Mouse (Mus musculus): ENCODE results near the gene S100g. TPM values are rescaled to one million over a fixed set of nuclear protein-coding genes. Genes with fewer than 3 reads are reported as not detected.

S100g gene
- polyA plus RNA-seq (2016; fragmentation: Nextera tagmentation; extraction: Ambion mirVana) = 0.37 TPM in 1 of 2 replicates, not detected in the other

DNA sequence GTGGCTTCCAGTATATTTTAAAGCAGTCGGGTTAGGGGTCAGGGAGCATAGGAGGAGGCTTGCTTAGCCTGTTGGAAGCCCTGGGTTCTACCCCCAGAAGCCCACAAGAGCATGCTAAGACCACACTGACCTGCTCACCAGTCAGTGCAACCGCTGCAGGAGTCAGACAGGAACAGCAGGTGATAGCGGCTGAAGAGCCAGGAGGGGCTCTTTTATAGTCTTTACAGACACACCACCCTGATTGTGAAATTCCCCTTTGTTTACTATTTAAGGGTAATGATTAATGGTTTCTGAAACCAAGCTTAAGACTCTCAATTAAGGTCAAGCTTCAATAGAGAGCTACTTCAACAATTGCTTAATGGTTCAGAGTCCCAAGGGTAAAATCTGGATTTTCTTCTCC, at the start of gene S100g:
S100g (minus strand) TSS at position 217 of the 400 bp plus-strand sequence.
- Histone ChIP-seq H3K4me1 (replicated peaks) (no peaks in the 10 kb centered on the region), H3K27me3 (ENCODE audit: insufficient read depth, poor library complexity, severe bottlenecking) (peaks cover 37% of the 10 kb centered on the region), H3K4me3 (no peak within 1 kb of the TSS), H3K36me3 (no peaks in the 10 kb centered on the region), H3K9me3 (no peaks in the 10 kb centered on the region), H3K27ac (no peak within 1 kb of the TSS)
- 49% methylated on average over 3 of the region's 3 CpGs for WGBS
- DNase-seq (ENCODE audit: low spot score) = no peak

DNA sequence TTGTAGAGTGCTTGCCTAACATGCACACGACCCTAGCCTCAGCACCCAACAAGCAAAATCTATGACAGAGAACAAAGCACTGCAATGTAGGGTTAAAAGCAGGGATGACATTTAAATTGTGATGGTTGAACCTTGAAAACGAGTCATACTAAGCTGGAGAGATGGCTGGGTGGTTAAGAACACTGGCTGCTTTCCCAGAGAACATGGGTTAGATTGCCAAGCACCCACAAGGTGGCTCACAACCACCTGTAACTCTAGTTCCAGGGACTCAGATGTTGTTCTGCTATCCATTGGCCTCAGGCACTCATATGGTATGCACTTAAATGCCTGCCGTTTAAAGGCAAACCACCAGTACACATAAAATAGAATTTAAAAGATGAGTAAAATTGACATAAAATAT, 27.7 kb upstream of the S100g start:
- WGBS = 85% methylated on average over 3 of the region's 3 CpGs
- Histone ChIP-seq H3K27ac (no peak overlapping the region), H3K4me3 (no peak overlapping the region), H3K4me1 (replicated peaks) (no peaks in the 10 kb centered on the region), H3K36me3 (no peaks in the 10 kb centered on the region), H3K9me3 (no peaks in the 10 kb centered on the region), H3K27me3 (ENCODE audit: insufficient read depth, poor library complexity, severe bottlenecking) (peaks cover 19% of the 10 kb centered on the region)
- DNase-seq (ENCODE audit: low spot score) = no peak

DNA sequence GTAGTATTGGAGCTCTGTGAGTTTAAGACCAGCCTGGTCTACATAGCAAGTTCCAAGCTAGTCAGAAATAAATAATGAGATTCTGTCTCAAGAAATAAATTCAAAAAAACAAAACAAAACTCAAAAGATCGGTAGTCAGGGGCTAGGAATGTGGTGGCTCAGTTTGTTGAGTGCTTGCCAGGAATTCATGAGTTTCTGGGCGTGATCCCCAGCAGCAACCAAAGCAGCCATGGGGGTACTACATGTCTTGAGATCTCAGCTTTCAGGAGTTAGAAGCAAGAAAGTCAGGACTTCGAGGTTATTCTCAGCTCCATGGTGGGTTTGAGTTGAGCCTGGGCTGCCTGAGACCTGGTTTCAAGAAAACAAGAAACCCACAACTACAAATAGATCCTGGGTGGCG, 27.0 kb upstream of the S100g start:
- no peak overlapping the region for H3K4me3 ChIP-seq
- H3K27me3 ChIP-seq (ENCODE audit: insufficient read depth, poor library complexity, severe bottlenecking) = peaks cover 14% of the 10 kb centered on the region; the same call in 1 of the 2 replicates
- H3K9me3 ChIP-seq = no peaks in the 10 kb centered on the region
- no peak for DNase-seq (ENCODE audit: low spot score)
- H3K27ac ChIP-seq = no peak overlapping the region
- no peaks in the 10 kb centered on the region for H3K36me3 ChIP-seq
- H3K4me1 ChIP-seq (replicated peaks) = no peaks in the 10 kb centered on the region
- WGBS = 88% methylated on average over 4 of the region's 4 CpGs

DNA sequence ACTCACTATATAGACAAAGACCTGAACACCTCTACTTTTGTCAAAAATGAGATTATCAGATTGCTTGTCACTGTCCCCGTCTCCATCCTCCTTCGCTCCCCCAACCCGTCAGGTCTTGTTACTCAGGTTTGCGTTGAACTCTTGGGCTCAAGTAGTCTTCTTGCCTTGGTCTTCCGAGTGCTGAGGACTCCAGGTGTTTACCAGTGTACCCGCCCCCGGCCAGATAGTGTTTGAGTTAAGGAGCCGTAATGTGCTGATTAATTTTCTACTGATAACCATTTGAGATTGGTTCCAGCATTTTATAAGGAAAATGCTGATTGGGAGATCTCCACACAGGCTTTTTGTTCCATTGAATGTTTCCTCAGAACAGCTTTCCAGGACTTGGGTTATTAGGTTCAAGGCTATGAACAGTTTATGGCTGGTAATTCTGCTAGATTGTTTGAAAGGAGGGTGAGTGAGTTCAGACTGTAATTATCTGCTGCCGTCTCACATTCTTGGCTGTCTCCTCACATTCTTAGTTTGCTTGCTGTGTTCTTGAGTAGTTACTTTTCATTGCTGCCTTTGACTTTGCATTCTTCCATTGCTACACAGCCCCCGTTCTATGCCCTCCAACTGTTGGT, 22.6 kb upstream of the S100g start:
- DNase-seq (ENCODE audit: low spot score) = no peak
- WGBS = 94% methylated on average over 10 of the region's 10 CpGs

DNA sequence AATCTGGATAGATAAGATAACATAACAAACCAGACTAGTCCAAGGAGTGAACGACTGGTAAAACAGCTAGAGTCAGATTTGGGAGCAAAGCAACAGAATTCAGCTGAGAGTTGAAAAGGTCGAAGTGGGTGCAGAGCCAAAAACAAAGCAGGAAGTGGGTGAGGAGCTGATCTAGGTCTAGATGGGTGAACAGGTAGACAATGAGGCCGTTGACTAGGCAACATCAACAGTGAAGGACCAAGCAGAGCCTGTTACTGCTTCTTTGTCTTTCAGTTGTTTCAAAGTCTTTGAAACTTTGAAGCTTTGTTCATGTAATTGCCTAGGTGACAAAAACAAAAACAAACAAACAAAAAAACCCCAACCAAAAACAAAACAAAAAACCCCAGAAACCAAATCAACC, 11.8 kb upstream of the S100g start:
- Histone ChIP-seq H3K27ac (no peak overlapping the region), H3K4me3 (no peak overlapping the region), H3K36me3 (no peaks in the 10 kb centered on the region), H3K27me3 (ENCODE audit: insufficient read depth, poor library complexity, severe bottlenecking) (no peaks in the 10 kb centered on the region; the same call in 1 of the 2 replicates), H3K4me1 (replicated peaks) (no peaks in the 10 kb centered on the region), H3K9me3 (no peaks in the 10 kb centered on the region)
- DNase-seq (ENCODE audit: low spot score) = no peak
- WGBS = 79% methylated on average over 3 of the region's 3 CpGs

More for the DNA sequence above, 22.6 kb upstream of the S100g start:
- Histone ChIP-seq H3K4me1 (replicated peaks) (no peaks in the 10 kb centered on the region), H3K27ac (no peak overlapping the region), H3K9me3 (peaks cover 2% of the 10 kb centered on the region; the same call in 1 of the 2 replicates), H3K27me3 (ENCODE audit: insufficient read depth, poor library complexity, severe bottlenecking) (0 out of 2 replicates have a peak, but pooled peaks cover 4% of the 10 kb centered on the region), H3K4me3 (no peak overlapping the region), H3K36me3 (peaks cover 6% of the 10 kb centered on the region; the same call in 1 of the 2 replicates)

DNA sequence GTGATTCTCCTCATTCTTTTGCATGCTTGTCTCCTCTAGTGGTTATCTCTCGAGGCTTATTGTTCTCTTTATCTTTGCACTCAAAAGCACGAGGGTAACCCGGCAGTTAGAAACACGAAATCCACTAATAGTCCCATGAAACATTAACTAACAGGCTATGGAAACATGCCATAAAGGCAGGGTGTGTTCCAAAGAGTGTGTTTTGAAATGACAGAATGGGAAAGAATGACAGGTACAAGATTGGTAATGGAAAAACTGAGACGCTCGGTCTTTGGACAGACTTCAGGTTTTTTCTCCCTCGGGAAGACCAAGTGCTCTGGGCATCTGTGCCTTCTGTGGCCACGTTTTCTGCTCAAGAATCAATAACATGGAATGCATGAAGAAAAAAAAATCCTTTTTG, 3.1 kb upstream of the S100g start:
- H3K4me3 ChIP-seq = no peak overlapping the region
- 81% methylated on average over 8 of the region's 8 CpGs for WGBS
- peaks cover 43% of the 10 kb centered on the region for H3K27me3 ChIP-seq (ENCODE audit: insufficient read depth, poor library complexity, severe bottlenecking)

DNA sequence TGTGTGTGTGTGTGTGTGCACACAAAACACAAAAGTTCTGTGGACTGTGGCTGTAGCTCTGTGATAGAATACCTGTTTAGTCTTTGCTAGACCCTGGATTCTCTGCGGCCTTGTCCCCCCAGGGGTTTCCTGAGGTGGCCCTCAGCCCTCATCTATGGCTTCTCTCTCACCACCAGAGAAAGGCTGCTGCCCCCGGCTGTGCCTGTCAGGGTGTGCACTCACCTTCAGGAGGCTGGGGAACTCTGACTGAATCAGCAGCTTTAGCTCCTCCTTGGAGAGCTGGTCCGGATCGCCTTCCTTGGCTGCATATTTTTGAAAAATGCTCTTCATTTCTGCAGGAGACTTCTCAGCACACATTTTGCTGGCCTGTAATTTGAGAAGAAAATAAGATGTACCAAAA, 559 bp downstream of the S100g start:
- H3K27ac ChIP-seq = no peak overlapping the region
- H3K4me1 ChIP-seq (replicated peaks) = no peaks in the 10 kb centered on the region
- WGBS = 55% methylated on average over 4 of the region's 4 CpGs
- H3K4me3 ChIP-seq = no peak overlapping the region
- no peaks in the 10 kb centered on the region for H3K36me3 ChIP-seq
- no peak for DNase-seq (ENCODE audit: low spot score)
- H3K9me3 ChIP-seq = no peaks in the 10 kb centered on the region
- peaks cover 37% of the 10 kb centered on the region for H3K27me3 ChIP-seq (ENCODE audit: insufficient read depth, poor library complexity, severe bottlenecking)

More for the DNA sequence above, 3.1 kb upstream of the S100g start:
- Histone ChIP-seq H3K36me3 (no peaks in the 10 kb centered on the region), H3K4me1 (replicated peaks) (no peaks in the 10 kb centered on the region), H3K9me3 (no peaks in the 10 kb centered on the region), H3K27ac (no peak overlapping the region)
- no peak for DNase-seq (ENCODE audit: low spot score)

DNA sequence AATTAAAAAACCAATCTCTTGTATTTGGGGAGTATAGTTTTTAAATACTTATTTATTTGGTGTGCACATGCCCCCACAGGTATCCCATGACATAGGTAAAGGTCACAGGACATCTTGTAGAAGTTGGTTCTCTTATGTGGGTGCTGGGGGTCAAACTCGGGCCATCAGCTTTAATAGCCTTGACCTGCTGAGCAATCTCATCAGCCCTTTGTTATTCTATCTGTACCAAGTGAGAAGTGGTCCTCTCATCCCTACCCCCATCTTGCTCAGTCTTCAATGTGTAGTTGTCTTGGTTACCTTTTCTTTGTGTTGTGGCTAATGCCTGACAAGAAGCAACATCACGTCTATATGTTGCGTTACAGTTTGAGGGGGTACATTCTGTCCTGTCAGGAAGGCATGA, 6.5 kb downstream of the S100g start:
- DNase-seq (ENCODE audit: low spot score) = no peak
- H3K27me3 ChIP-seq (ENCODE audit: insufficient read depth, poor library complexity, severe bottlenecking) = peaks cover 19% of the 10 kb centered on the region
- 90% methylated on average over 3 of the region's 3 CpGs for WGBS

DNA sequence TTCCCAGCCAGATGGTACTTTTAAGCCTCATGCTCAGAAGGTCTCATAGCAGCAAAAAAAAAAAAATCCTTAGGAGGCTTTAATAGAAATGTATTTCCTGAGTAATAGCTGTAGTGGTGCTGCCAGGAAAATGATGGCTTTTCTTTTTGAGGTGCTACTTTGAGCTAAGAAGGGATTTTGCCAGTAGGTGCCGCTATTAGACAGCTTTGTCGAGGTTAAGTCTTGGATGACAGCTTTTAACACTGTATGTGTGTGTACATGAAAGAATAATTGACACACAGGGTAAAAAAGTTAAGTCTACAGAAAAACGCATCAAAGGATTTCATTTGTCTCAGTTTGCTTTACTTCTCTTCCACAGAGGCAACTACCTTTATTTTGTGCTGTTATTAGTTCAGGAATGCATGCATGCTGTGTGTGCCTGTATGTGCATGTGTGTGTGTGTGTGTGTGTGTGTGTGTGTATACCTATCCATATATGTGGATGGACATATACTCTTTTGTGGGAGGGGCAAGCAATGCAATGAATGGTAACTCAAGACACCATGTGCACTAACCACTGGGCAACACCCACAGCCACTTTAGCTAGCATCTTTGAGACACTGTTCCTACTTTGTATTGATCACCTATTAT, 14.5 kb downstream of the S100g start:
- no peak for DNase-seq (ENCODE audit: low spot score)
- no peak overlapping the region for H3K4me3 ChIP-seq
- H3K27ac ChIP-seq = no peak overlapping the region
- 35% methylated on average over 3 of the region's 3 CpGs for WGBS
- H3K4me1 ChIP-seq (replicated peaks) = no peaks in the 10 kb centered on the region
- H3K9me3 ChIP-seq = no peaks in the 10 kb centered on the region
- H3K36me3 ChIP-seq = no peaks in the 10 kb centered on the region
- H3K27me3 ChIP-seq (ENCODE audit: insufficient read depth, poor library complexity, severe bottlenecking) = peaks cover 8% of the 10 kb centered on the region

More for the DNA sequence above, 6.5 kb downstream of the S100g start:
- H3K27ac ChIP-seq = no peak overlapping the region
- H3K9me3 ChIP-seq = no peaks in the 10 kb centered on the region
- H3K36me3 ChIP-seq = no peaks in the 10 kb centered on the region
- no peak overlapping the region for H3K4me3 ChIP-seq
- H3K4me1 ChIP-seq (replicated peaks) = no peaks in the 10 kb centered on the region

DNA sequence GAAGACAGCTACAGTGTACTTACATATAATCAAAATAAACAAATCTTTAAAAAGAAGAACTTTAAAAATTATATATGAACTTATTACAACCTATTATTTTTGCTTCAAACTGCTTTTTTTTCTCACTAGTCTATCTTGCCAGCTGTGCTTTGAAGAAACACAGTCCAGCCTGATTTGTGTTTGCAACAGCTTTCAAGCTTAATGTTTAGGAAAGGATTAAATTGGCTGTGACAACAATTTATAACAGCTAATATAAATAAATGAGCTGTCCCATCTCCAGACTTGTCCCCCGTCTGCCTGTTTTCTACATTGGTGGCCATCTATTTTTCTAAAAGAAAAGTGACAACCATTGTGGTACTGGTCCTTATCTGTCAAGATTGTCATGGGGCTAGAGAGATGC, 22.4 kb downstream of the S100g start:
- Histone ChIP-seq H3K9me3 (no peaks in the 10 kb centered on the region), H3K27ac (no peak overlapping the region), H3K4me3 (no peak overlapping the region), H3K27me3 (ENCODE audit: insufficient read depth, poor library complexity, severe bottlenecking) (peaks cover 25% of the 10 kb centered on the region), H3K4me1 (replicated peaks) (no peaks in the 10 kb centered on the region), H3K36me3 (peaks cover 5% of the 10 kb centered on the region; the same call in 1 of the 2 replicates)
- no peak for DNase-seq (ENCODE audit: low spot score)
- WGBS = 95% methylated on average over 1 of the region's 1 CpGs

DNA sequence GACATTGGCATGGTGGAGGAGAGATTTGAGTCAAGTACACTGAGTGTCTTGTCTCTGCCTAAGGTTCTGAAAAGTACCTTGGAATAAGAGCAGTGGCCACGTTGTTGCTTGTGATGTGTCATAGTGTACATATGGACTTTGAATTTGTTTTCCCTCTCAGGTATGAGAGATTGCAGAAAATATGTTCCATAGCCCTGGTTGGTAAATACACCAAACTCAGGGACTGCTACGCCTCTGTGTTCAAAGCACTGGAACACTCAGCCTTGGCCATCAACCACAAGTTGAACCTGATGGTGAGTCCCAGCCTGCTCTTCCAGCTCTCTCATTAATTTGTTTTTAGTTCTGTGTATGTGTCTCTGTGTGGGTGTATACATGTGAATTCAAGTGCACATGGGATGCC, 32.9 kb downstream of the S100g start:
- no peak overlapping the region for H3K27ac ChIP-seq
- no peak for DNase-seq (ENCODE audit: low spot score)
- no peaks in the 10 kb centered on the region for H3K9me3 ChIP-seq
- WGBS = 92% methylated on average over 2 of the region's 2 CpGs
- peaks cover 5% of the 10 kb centered on the region; the same call in 1 of the 2 replicates for H3K27me3 ChIP-seq (ENCODE audit: insufficient read depth, poor library complexity, severe bottlenecking)
- no peak overlapping the region for H3K4me3 ChIP-seq
- H3K36me3 ChIP-seq = peaks cover 24% of the 10 kb centered on the region
- H3K4me1 ChIP-seq (replicated peaks) = no peaks in the 10 kb centered on the region

DNA sequence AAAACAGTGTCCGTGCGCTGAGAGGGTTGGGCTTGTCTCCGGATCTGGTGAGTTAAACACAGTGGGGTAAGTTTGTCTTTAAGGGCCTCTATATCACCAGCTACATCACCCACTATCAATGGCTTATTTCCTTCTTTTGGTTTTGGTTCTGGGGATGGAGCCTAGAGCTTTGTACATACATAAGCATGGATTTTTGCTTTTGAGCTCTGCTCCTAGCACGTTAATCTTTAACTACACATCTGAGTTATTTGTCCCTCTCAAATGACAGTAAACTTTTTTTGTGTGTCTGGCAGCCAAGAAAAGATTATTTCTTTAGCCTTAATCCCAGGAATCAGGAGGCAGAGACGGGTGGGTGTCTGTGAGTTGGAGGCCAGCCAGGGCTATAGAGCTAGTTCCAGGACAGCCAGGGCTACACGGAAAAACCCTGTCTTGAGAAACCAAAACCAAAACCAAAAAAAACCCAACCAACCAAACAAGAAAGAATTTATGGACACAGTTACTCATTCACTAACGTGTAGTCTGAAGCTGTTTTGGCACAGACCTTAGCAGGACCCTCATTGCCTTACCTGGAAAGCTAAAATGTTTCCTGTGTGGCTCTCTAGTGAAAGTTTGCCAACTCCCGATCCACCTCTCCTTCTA, 42.8 kb downstream of the S100g start:
- Histone ChIP-seq H3K27ac (no peak overlapping the region), H3K27me3 (ENCODE audit: insufficient read depth, poor library complexity, severe bottlenecking) (peaks cover 20% of the 10 kb centered on the region; the same call in 1 of the 2 replicates), H3K36me3 (0 out of 2 replicates have a peak, but pooled peaks cover 14% of the 10 kb centered on the region), H3K9me3 (no peaks in the 10 kb centered on the region), H3K4me1 (replicated peaks) (no peaks in the 10 kb centered on the region), H3K4me3 (no peak overlapping the region)
- no peak for DNase-seq (ENCODE audit: low spot score)
- 89% methylated on average over 8 of the region's 8 CpGs for WGBS

DNA sequence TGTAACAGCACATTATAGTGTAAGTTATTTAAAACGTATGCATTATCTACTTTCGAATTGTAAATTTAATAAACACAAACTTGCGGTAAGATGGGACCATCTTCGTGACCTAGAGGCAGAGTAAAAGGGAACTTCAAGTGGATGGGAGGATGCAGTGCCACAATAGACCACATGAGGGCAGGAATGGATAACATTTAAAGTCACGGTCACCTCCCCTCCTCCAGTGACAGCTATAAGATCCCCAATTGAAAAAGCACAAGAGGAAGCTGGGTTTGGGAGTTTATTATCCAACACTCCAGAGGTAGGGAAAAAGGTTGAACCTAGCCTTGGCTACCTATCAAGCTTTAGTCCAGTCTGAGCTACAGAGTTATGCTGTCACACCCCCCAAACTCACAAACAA, 48.7 kb downstream of the S100g start:
- peak; percentile 31 for DNase-seq (ENCODE audit: low spot score)
- 43% methylated on average over 5 of the region's 5 CpGs for WGBS
- Histone ChIP-seq H3K36me3 (peaks cover 21% of the 10 kb centered on the region), H3K27ac (no peak overlapping the region), H3K27me3 (ENCODE audit: insufficient read depth, poor library complexity, severe bottlenecking) (no peaks in the 10 kb centered on the region), H3K4me3 (no peak overlapping the region), H3K4me1 (replicated peaks) (no peaks in the 10 kb centered on the region), H3K9me3 (no peaks in the 10 kb centered on the region)
